Mouse (Mus musculus) left cerebral cortex, postnatal 25 days (tissue): ENCODE measurements around the gene Large1. TPM values are rescaled to one million over a fixed set of nuclear protein-coding genes. Genes with fewer than 3 reads are reported as not detected.
A peak's percentile ranks its signal among the peaks of the same experiment; 100 is the strongest.
"Not testable (repeated sequence)": the region's sequence is repeated elsewhere in the genome, so short reads cannot be mapped to it uniquely, and the experiment has no call there.

Experiments used
- DNase-seq, 2 experiments: peaks; one replicate each; pipeline ENCODE4 v3.0.0; 2022; ENCODE audit warnings: low spot score in 2 of 2, mixed read lengths in 1 of 2
- intact Hi-C: fragments of 180-260 bp; cut with DNase I; formaldehyde crosslinking; loops from one replicate; pipeline ENCODE4 v1.15.1; 2025
- total RNA-seq, 2 experiments: library from RNA; stranded (reverse); gene quantifications; 2 replicates each; pipeline ENCODE4 v1.2.3; 2021

Gene Large1
- 100 to 1,000 TPM; 159 to 168 TPM for total RNA-seq

DNA sequence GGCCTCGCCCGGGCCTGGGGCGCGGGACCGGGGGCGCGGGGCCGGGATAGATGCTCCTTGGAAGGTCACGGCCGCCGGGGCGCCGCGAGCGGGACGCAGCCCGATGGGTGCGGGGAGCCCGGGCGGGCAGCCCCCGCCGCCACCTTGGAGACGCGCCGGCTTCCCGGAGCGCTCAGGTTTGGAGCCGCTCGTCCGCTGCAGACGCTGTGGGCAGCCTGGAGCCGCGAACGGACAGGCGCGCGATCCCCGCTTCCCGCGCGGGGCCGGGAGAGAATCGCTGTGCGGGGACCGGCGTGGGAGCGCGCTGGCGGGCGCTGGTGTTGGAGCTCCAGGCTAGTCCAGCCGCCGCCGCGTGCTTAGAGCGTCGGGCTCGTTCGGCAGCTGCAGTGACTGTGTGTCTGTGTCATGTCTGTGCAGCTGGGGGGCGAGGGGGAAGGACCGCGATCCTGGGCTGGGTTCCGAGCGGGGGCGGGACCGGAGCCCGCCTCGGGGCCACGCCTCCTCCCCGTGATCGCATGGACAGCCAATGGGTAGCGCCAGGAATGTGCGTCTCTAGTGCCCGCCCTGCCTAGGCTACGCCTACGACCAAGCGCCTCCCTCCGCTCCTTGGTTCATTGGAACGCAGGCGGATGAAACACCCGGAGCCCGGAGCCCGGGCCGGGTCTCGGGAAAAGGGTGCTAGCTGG is at the start of gene Large1:
TSS of gene Large1 (minus strand) at position 433 of the 686 bp plus-strand sequence.
- intact Hi-C loops = loop anchor here (2.0 to 10.0 kb wide), 5 partner anchors 258 to 1569 kb away; no protein-coding TSS in a partner anchor
- DNase-seq = peak; percentile 98 to 100

DNA sequence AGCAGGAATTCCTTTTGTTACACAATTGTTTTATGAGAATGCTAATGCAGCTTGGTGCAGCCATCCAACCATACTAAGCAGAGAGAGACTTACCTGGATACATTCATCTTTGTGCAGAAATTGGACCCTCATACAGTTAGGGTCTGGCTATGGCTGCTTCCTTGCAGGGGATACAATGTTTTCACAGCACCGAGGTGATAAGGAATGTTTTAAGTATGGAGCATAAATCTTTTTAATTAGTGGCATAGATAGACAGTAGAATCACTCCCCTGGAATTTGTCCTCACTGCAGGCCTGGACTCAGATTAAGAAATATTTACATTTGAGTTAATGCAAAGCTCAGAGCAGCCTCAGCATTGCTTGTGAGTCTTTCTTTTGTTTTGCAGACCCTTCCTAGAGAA is 47.0 kb upstream of the Large1 start:
- intact Hi-C loops = no loop called here
- no peak for DNase-seq

DNA sequence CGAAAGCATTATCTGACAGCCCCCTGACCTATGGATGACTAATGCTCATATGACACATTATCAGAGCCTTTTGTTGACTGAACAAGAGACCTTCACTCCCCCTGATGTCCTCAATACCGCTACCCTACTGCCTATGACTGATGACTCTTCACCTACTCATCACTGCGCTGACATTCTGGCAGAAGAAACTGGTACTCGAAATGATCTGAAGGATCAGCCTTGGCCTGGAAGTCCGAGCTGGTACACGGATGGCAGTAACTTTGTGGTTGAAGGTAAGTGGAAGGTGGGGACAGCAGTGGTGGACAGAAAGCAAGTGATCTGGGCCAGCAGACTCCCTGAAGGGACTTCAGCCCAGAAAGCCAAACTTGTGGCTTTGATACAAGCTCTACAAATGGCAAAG is 19.7 kb upstream of the Large1 start:
- intact Hi-C loops, DNase-seq: not testable (repeated sequence)

DNA sequence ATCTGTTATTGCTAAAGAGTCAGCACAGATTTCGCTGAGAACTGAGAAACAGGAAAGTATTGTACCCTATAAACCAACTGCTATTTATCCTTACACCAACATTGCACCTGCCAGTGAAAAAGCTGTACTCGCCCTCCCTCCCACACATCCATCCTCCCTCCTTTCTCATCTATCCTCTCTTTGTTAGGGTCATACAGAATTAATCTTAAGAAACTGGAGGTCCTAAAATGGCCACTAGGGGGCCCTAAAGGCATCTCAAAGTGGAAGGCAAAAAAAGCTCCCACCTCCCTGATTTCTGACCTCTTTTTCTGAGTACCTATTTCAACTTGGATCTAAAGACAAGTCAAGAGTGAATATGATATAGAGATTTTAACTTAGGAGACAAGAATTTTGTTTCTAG is 2.6 kb upstream of the Large1 start:
- peak; percentile 83 to 91 for DNase-seq
- intact Hi-C loops = loop anchor here (2.0 to 10.0 kb wide), 2 partner anchors 849 to 1495 kb away; no protein-coding TSS in a partner anchor

DNA sequence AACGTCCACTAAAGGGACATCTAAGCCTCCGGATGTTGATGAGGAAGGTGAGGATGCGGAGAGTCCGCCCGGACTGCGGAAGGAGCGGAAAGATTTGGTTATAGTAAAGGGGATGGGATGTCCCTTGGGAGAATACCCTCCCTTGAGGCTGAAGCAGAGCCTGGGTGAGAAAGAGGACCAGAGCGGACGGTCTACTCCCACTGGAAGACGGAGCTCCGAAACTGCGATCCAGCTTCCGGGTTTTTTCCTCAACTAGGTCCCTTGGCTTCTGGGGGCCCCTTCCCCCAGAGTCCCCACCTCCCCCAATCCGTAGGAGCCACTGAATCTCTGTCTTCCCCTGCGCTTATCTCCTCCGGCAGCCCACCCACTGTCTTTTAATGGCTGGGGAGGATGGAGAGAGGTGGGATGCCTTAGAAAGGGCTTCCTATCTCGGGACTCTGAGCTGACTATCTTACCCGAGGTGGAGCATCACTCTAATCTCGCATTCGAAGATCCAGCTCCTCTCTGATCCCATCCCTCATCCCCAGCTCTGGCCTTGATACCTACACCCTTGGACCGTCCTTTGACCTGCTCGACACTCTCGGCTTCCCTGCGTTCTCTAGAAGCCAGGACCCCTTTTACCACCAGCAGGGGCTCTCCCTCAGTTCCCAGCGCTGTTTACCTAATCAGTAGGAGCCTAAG is 1.0 kb upstream of the Large1 start:
- intact Hi-C loops = loop anchor here (2.0 to 10.0 kb wide), 5 partner anchors 347 to 1568 kb away; no protein-coding TSS in a partner anchor
- DNase-seq = peak; percentile 80 to 91

DNA sequence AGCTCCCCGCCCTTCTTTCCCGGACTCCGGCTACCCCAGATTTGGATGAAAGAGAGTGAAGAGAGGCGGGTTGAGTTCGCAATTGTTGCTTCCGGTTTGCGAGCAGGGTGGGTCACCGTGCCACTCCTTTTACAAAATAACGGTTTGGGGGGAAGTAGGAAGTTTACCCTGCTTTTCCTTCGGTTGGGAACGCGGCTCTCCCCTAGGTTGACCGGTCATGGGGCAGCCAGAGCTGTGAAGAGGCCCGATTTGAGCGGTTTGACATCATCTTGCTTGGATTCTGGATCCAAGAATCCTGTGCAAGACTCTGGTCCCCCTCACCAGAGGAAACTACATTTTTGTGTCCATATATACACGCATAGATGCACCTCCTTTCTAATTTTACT is 447 bp upstream of the Large1 start:
- no peak for DNase-seq
- intact Hi-C loops = loop anchor here (2.0 to 10.0 kb wide), 6 partner anchors 257 to 1569 kb away; no protein-coding TSS in a partner anchor

DNA sequence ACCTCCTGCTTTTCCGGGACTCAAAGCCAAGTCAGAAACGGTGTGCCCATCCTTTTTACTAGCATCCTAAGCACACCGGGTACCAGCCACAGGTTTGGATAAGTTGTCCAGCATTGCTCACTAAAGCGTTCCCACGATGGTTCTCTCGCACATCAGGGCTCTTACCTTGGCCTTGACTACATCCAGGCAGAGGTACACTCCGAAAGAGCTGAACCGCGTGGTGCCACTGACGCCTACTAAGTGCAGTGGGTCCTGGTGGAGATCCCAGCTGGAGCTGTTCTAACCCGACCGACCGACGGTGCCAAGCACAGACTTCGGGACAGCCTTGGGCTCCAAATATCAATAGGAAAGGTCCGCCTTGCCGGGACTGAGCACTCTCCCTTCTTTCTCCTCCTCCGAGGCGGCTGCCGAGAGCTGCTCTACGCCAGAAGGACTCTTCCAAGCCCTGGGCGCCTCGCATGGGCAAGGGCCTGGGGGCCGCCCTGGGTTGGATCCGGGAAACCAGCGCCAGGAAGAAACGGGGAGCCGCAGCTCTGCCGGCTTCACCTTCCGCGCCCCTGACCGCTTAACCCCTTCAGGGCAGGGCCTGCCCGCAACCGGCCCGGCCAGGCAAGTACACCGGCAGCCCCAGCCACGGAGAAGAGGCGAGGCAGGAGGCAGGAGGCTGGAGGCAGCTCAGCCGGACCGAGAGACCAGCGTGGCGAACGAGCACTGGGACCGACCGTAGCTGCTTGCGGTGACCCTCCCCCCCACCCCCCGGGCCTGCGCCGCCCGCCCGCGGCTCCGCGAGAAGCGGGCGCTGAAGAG is 836 bp downstream of the Large1 start:
- peak; percentile 40 to 53 for DNase-seq
- intact Hi-C loops = loop anchor here (2.0 to 10.0 kb wide), 5 partner anchors 258 to 1570 kb away; no protein-coding TSS in a partner anchor

DNA sequence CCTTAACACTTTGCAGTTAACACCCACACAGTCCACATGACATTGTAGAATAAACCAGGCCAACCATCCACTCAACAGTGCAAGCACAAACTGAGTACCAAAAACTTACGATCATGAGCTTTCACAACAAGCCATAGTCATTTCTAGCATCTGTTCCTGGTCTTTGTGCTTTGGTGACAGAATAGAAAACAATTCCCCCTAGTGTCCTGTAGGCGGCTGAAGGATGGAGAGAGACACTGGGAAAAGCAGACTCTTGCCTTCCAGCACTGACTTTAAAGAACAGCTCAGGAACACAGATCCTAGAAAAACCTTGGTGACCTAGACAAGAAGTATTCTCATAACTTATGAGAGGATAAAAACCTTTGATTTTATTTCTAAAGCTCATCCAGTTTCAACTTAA is 3.0 kb downstream of the Large1 start:
- DNase-seq = peak in 1 of 2 experiments; percentile 63
- intact Hi-C loops = loop anchor here (1.0 to 10.0 kb wide), 5 partner anchors 117 to 1572 kb away; no protein-coding TSS in a partner anchor

DNA sequence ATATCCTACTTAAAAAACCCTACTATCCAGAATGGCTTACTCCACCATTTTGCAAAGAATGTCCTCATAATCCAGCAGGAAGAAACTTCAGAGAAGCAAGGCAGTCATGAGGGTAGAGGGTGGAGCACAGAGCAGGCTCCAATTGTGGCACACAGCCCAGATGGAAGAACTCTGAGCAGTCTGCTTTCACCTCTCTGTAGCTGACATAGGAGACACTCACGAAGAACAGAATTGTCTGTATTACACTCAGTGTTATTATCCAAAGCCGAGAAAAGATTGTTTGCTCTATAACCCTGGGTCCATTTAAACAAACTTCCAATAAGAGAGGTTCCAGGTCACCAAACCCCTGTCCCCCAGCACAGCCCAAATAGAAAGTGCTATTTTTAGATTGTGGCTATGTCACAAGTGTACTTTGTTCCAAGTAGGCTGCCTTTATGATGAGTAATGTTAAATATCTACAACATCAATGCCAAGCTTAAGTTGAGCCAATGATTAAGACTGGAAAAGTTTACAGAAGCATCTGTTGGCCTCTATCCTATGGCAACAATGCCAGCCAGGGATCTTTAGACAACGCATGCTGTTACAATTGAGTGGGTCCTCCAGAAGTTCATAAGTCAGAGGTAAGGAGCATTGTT is 10.5 kb downstream of the Large1 start:
- DNase-seq = no peak

DNA sequence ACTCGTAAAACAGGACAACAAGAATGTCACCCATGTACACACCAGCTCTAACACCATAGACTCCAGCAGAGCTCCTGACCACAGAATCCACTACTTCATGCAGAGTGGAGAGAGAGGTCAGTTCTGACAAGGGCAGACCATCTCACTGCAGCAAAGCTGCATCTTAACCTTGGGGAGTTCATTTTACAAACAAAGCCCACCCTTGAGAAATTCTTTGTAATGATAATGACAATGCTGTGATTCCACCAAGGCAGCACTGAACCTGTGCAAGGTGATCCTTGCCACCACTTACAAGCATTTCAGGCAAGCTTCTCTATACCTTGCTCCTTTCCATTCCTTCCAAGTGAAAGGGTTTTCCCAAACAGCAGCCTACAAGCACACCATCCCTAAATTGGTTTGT is 16.5 kb downstream of the Large1 start:
- intact Hi-C loops = no loop called here
- no peak for DNase-seq

More for the DNA sequence above, 10.5 kb downstream of the Large1 start:
- intact Hi-C loops = no loop called here

DNA sequence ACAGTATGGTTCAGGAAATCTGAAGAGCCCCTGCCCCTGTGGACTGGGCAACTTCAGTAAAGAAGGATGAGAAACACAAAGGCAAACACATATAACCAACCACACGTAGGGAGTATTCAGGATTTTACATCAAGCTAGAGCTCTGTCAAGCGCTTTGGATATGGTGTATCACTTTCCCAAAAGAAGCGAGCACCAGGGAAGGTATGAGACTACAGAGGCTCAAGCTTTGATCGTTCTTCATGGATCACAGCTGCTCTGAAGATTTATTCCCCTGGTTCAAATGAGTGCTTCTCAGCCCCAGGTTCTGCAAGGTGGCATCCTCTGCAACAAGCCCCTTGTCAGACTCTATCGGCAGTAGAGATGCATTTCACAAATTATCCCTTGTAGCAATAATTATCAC is 24.2 kb downstream of the Large1 start:
- intact Hi-C loops = no loop called here

DNA sequence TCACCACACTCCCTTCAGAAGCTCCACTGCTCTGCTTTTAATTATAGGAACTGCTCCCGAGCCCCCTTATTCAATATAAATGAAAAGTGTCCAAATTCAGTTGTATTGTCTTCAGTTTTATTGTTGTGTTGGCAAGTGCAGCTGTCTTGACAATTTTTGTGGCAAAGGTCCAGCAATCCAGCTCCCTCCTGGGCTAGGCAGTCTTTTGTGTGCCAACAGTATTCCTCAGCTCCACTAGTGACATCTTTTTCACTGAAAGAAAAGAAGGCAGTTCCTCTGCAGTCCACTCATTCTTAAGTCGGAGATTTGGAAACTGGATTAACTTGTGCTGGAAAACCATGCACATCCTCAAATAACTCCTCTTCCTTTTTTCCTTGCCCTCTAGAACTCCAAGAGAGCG is 25.3 kb downstream of the Large1 start:
- intact Hi-C loops = no loop called here
- no peak for DNase-seq

More for the DNA sequence above, 24.2 kb downstream of the Large1 start:
- DNase-seq = no peak

DNA sequence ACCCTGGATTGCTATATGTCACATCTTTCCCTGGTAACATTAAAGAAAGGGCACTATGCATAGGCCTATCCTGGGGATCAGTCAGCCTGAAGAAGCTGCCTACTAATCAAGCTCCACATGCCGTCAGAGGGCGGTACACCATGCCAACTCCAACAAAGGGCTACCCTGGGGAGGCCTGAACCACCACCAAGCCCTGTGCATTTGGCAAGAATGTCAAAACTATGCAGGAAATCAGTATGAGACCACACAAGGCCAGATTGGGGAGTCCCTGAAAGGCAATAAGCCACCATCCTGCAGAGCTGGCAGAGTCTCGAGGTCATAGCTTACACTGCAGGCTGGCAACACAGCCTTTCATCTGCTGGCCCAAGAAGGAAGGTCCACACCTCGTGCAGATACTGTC is 28.7 kb downstream of the Large1 start:
- DNase-seq = no peak
- intact Hi-C loops = no loop called here

DNA sequence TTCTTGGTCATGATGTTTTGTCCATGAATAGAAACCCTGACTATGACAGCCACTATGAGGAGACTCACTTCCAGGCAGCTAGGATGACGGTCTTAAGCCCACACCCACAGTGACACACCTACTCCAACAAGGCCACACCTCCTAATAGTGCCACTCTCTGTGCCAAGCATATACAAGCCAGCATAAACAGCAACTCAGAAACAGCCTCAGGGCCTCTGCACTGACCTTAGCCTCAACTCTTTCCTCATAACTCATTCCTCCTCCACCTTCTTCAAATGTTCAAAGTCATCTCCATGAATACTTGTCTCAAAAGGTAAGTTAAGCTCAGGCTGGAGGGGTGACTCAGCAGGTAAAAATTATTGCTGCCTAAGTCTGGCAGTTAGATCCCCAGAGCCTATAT is 29.7 kb downstream of the Large1 start:
- intact Hi-C loops = no loop called here
- DNase-seq = no peak

DNA sequence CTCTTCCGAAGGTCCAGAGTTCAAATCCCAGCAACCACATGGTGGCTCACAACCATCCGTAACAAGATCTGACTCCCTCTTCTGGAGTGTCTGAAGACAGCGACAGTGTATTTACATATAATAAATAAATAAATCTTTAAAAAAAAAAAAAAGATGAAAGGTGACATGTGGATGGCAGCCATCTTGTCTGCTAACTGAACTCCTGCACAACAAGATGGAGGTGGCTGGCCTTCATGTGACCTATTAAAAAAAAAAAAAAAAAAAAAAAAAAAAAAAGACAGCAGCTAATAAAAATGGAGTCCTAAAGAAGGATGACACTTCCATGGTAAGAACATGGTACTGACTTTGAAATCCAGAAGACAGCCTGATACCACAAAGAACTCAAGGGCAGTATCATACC is 33.8 kb downstream of the Large1 start:
- intact Hi-C loops = not testable (repeated sequence)

DNA sequence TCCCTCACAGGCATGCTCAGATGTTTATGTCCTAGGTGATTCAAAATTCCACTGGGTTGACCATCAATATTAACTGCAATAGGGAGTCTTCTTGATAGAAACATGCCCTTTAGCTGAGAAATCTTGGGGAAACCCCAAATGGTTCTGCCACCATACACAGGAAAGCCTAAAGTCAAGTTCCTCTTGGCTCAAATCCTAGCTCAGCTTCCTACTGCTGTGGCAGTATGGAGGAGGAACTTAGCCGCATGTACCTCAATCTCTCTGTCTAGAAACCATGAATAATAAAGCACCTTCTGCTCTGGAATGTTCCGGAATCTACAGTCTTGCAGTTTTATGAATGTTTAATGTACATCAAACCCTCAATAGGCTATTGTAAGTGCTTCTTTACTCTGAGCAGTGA is 39.4 kb downstream of the Large1 start:
- intact Hi-C loops = no loop called here

More for the DNA sequence above, 33.8 kb downstream of the Large1 start:
- DNase-seq = not testable (repeated sequence)

DNA sequence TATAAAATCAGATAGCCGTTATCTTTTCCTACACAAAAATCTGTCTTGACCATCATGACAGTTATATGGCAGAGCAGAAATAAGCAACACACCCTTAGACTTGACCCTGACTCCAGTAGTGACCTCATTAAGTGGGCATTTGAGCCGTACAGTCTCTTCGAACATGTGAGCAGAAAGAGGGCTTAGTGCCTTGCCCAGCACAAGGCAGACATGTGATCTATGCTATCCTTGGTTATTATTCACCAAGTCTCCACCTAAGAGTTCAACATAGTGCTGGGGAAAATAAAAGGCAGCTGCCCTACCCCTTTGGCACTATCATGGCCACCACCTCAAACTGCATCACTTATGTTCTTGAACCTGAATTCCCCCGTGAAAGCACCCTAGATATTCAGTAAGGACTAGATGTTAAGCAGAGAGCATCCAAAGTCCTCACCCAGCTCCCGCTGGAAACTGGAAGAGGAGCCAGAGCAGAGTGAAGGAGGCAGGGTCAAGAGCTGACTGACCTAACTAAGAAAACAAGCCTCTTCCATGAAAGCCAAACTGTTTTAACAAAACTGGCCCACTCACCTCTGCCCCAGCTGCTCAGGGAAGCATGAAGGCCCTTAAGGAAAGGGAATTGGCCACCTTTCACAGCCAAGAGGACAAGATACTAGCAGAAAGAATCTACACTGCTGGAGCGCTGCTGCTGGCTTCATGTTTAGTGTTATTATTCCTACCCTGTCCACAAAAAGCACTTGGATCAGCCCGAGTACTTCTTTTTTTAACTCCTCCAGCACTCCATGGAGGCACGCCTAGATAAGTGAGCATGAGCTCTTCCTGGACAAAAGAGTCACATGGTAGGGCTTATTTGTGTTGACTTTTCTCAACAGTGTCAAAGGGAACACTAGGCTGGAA is 40.4 kb downstream of the Large1 start:
- peak in 1 of 2 experiments; percentile 40 for DNase-seq
- intact Hi-C loops = no loop called here

More for the DNA sequence above, 39.4 kb downstream of the Large1 start:
- DNase-seq = no peak

DNA sequence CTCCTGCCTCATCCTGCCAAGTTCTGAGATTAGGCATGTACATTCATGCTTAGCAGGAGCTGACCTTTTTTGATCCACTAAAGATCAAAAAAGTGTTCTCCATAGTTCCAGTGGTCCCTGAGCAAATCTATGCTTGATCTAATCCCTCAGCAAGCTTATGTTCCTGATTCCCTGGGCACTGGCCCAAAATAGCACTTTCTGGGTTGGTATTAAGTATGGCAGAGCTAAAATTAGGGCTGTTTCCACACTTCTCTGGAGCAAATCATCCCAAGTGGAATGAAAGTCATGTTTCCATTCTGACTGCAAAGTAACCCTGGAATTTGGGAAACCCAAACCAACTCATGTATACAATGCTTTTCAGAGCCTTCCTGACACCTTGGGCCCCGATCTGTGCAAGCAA is 42.9 kb downstream of the Large1 start:
- peak in 1 of 2 experiments; percentile 62 for DNase-seq
- intact Hi-C loops = no loop called here
